Comparison of ENCODE assay signal across 9 mouse cellular contexts in the genomic region with DNA sequence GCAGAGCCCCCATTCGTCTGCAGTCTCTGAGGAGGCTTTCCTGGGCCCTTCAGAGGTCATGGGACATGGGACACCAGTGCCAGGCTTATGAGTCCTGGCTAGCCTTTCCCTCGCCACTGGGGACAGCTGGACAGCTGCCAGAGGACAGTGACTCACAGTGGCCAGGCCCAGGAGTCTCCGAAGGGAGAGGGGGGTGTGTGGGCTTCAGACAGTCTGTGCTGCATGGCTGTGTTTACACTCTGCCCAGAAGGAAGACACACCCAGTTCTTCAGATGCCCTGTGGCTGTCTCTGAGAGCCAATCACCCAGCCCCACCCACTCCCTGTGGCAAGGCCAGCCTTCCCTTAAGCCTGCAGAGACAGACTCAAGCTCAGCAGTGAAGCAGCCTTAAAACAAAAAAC. TPM values are rescaled to one million over a fixed set of nuclear protein-coding genes. Genes with fewer than 3 reads are reported as not detected.
DNase-seq lines count a peak whose midpoint lies in the region; ATAC-seq and TF ChIP-seq lines count a peak whose summit lies in the region.
"Had no signal": no experiment of that assay in that cellular context is flagged by ENCODE, and none has a peak within 500 bp of the region (broad histone marks: within the 10 kb centered on the region; RNA-seq: fewer than 3 reads in every experiment).

No protein-coding gene starts in this region.

- TF ChIP-seq CTCF in hindbrain, postnatal 0 days (IDR thresholded peaks at IDR 0.05; ENCODE audit: low read depth), result no peak
- 0 out of 2 replicates have a peak, but pooled peaks have one; percentile 7 for TF ChIP-seq CTCF in kidney, adult 2 months (conservative IDR thresholded peaks at IDR 0.05; ENCODE audit: insufficient read depth, insufficient read length, low read depth, low read length)

- no peak for TF ChIP-seq POLR2A in kidney, adult 2 months (IDR thresholded peaks at IDR 0.05; ENCODE audit: low read depth, low read length)

- 34% methylated on average over 3 of the region's 3 CpGs for WGBS in hindbrain, postnatal 0 days
- 63% methylated on average over 3 of the region's 3 CpGs for WGBS in hindbrain, embryonic 10.5 days
- whole genome bisulfite sequencing in kidney, adult 2 months, result 17% methylated on average over 3 of the region's 3 CpGs
- 55% methylated on average over 3 of the region's 3 CpGs for WGBS in forebrain, embryonic 16.5 days

- peak; percentile 45; the same call in 1 of the 2 replicates for ATAC-seq in hindbrain, postnatal 0 days
- ATAC-seq in forebrain, embryonic 16.5 days, result no peak

- H3K9ac ChIP-seq in hindbrain, postnatal 0 days (replicated peaks; ENCODE audit: low read length), result no peak overlapping the region
- no peak overlapping the region for H3K9ac ChIP-seq in forebrain, embryonic 16.5 days (replicated peaks; ENCODE audit: low read depth, low read length)
- H3K9ac ChIP-seq: heart, embryonic 13.5 days had no signal

- no peaks in the 10 kb centered on the region for H3K27me3 ChIP-seq in hindbrain, postnatal 0 days (ENCODE audit: insufficient read depth, low read length)
- no peaks in the 10 kb centered on the region for H3K27me3 ChIP-seq in hindbrain, embryonic 10.5 days (ENCODE audit: insufficient read depth, poor library complexity, severe bottlenecking)
- no peaks in the 10 kb centered on the region for H3K27me3 ChIP-seq in kidney, adult 2 months (replicated peaks; ENCODE audit: control insufficient read depth, insufficient read depth, low read length)
- no peaks in the 10 kb centered on the region for H3K27me3 ChIP-seq in forebrain, embryonic 16.5 days (replicated peaks; ENCODE audit: control insufficient read depth, insufficient read depth, low read length)
- H3K27me3 ChIP-seq: heart, embryonic 13.5 days had no signal

- no peaks in the 10 kb centered on the region for H3K36me3 ChIP-seq in hindbrain, postnatal 0 days (ENCODE audit: insufficient read depth, low read length)
- H3K36me3 ChIP-seq in hindbrain, embryonic 10.5 days, result no peaks in the 10 kb centered on the region
- no peaks in the 10 kb centered on the region for H3K36me3 ChIP-seq in kidney, adult 2 months (ENCODE audit: control insufficient read depth, insufficient read depth, low read length)
- no peaks in the 10 kb centered on the region for H3K36me3 ChIP-seq in forebrain, embryonic 16.5 days (ENCODE audit: control insufficient read depth, insufficient read depth)
- H3K36me3 ChIP-seq: heart, embryonic 13.5 days had no signal

- H3K27ac ChIP-seq in hindbrain, postnatal 0 days, result no peak overlapping the region
- H3K27ac ChIP-seq in hindbrain, embryonic 10.5 days, result no peak overlapping the region
- H3K27ac ChIP-seq in kidney, adult 2 months (ENCODE audit: insufficient read depth, low read depth, low read length), result no peak overlapping the region
- no peak overlapping the region for H3K27ac ChIP-seq in forebrain, embryonic 16.5 days (ENCODE audit: low read length)
- H3K27ac ChIP-seq: heart, embryonic 13.5 days had no signal

- no peak overlapping the region for H3K4me3 ChIP-seq in hindbrain, postnatal 0 days (ENCODE audit: low read length)
- no peak overlapping the region for H3K4me3 ChIP-seq in hindbrain, embryonic 10.5 days
- no peak overlapping the region for H3K4me3 ChIP-seq in kidney, adult 2 months (ENCODE audit: insufficient read depth, low read depth, low read length)
- no peak overlapping the region for H3K4me3 ChIP-seq in forebrain, embryonic 16.5 days (replicated peaks; ENCODE audit: low read length)
- H3K4me3 ChIP-seq: heart, embryonic 13.5 days had no signal

- no peak overlapping the region for H3K4me2 ChIP-seq in hindbrain, postnatal 0 days (ENCODE audit: low read depth, low read length)
- H3K4me2 ChIP-seq in forebrain, embryonic 16.5 days (ENCODE audit: low read length), result no peak overlapping the region
- H3K4me2 ChIP-seq: heart, embryonic 13.5 days had no signal

- H3K9me3 ChIP-seq in hindbrain, postnatal 0 days (ENCODE audit: low read length), result no peaks in the 10 kb centered on the region
- H3K9me3 ChIP-seq in hindbrain, embryonic 10.5 days, result no peaks in the 10 kb centered on the region
- no peaks in the 10 kb centered on the region for H3K9me3 ChIP-seq in forebrain, embryonic 16.5 days (ENCODE audit: control insufficient read depth, low read length)
- H3K9me3 ChIP-seq: heart, embryonic 13.5 days had no signal

- H3K4me1 ChIP-seq in hindbrain, postnatal 0 days (ENCODE audit: insufficient read depth, low read length), result peaks cover 15% of the 10 kb centered on the region
- H3K4me1 ChIP-seq in hindbrain, embryonic 10.5 days (replicated peaks), result peaks cover 51% of the 10 kb centered on the region
- peaks cover 10% of the 10 kb centered on the region; the same call in 1 of the 2 replicates for H3K4me1 ChIP-seq in kidney, adult 2 months (ENCODE audit: control insufficient read depth, insufficient read depth, low read length)
- peaks cover 22% of the 10 kb centered on the region for H3K4me1 ChIP-seq in forebrain, embryonic 16.5 days (replicated peaks; ENCODE audit: control insufficient read depth, insufficient read depth, low read length)

- peak; percentile 41 for DNase-seq in hindbrain, postnatal 0 days (ENCODE audit: low spot score)
- no peak for DNase-seq in hindbrain, embryonic 10.5 days (ENCODE audit: low spot score)
- DNase-seq in ZHBTc4 (ENCODE audit: low read depth, low spot score), result peak; percentile 54
- peak; percentile 77 for DNase-seq in fibroblast of lung, adult 2 months (ENCODE audit: low read depth)
- DNase-seq in kidney, adult 2 months, result peak; percentile 54
- DNase-seq in lung, postnatal 36 days, result peak; percentile 91
- DNase-seq in embryo, embryonic 10 days (ENCODE audit: low spot score), result no peak

RNA-seq across cellular contexts. Expression of a gene that starts 5.3 kb away (rescaled TPM):
- total RNA-seq in hindbrain, postnatal 0 days (2014; rRNA removed), result 70.4 and 77.4 TPM in 2 replicates
- 33.2 and 34.9 TPM in 2 replicates for polyA plus RNA-seq in hindbrain, postnatal 0 days (2015; fragmentation: Nextera tagmentation; extraction: Ambion mirVana)
- 16.7 and 18.8 TPM in 2 replicates for polyA plus RNA-seq in hindbrain, embryonic 10.5 days (2016; fragmentation: Nextera tagmentation; extraction: Ambion mirVana)
- 16.2 and 16.4 TPM in 2 replicates for polyA plus RNA-seq in kidney, adult 2 months (2012; rRNA removed)
- 33.8 and 35.9 TPM in 2 replicates for polyA plus RNA-seq in forebrain, embryonic 16.5 days (2015; fragmentation: Nextera tagmentation; extraction: Ambion mirVana)

RNA-seq across cellular contexts. Expression of a gene that starts 16.9 kb away (rescaled TPM):
- total RNA-seq in hindbrain, postnatal 0 days (2014; rRNA removed), result 274 and 288 TPM in 2 replicates
- polyA plus RNA-seq in hindbrain, postnatal 0 days (2015; fragmentation: Nextera tagmentation; extraction: Ambion mirVana), result 346 and 360 TPM in 2 replicates
- polyA plus RNA-seq in hindbrain, embryonic 10.5 days (2016; fragmentation: Nextera tagmentation; extraction: Ambion mirVana), result 222 and 268 TPM in 2 replicates
- 130 and 155 TPM in 2 replicates for polyA plus RNA-seq in kidney, adult 2 months (2012; rRNA removed)
- polyA plus RNA-seq in forebrain, embryonic 16.5 days (2015; fragmentation: Nextera tagmentation; extraction: Ambion mirVana), result 407 and 443 TPM in 2 replicates

RNA-seq across cellular contexts. Expression of a gene that starts 29.2 kb away (rescaled TPM):
- 1.1 TPM in 1 of 2 replicates, not detected in the other for total RNA-seq in hindbrain, postnatal 0 days (2014; rRNA removed)
- not detected in 2 replicates for polyA plus RNA-seq in hindbrain, postnatal 0 days (2015; fragmentation: Nextera tagmentation; extraction: Ambion mirVana)
- 0.17 TPM in 1 of 2 replicates, not detected in the other for polyA plus RNA-seq in hindbrain, embryonic 10.5 days (2016; fragmentation: Nextera tagmentation; extraction: Ambion mirVana)
- 0.22 TPM in 1 of 2 replicates, not detected in the other for polyA plus RNA-seq in kidney, adult 2 months (2012; rRNA removed)
- polyA plus RNA-seq in forebrain, embryonic 16.5 days (2015; fragmentation: Nextera tagmentation; extraction: Ambion mirVana), result not detected in 2 replicates
- polyA plus RNA-seq: heart, embryonic 13.5 days had no signal

Comparison
In these comparisons a context has a peak if more than half of its experiments do, and no peak if none do; other contexts are left out.
1. DNase-seq: peak in hindbrain, postnatal 0 days (single experiment), ZHBTc4 (single experiment), fibroblast of lung, adult 2 months (single experiment), kidney, adult 2 months (single experiment) and lung, postnatal 36 days (single experiment); none in hindbrain, embryonic 10.5 days (single experiment) and embryo, embryonic 10 days (single experiment).